Mouse (Mus musculus) hindbrain, embryonic 16.5 days (tissue): ENCODE results near the gene Gm12184. TPM values are rescaled to one million over a fixed set of nuclear protein-coding genes. Genes with fewer than 3 reads are reported as not detected.

ENCODE experiments used
- ATAC-seq: fragments of 200-750 bp; cut with Nextera tagmentation; 2 replicates; pipeline ENCODE4 v1.8.0; 2017; ENCODE audit warnings: moderate TSS enrichment, moderate library complexity
- H3K27ac ChIP-seq: fragments of 300-500 bp; sonication (generic); 2 replicates; pipeline ENCODE4 v1.5.1; 2014; ENCODE audit warnings: low read depth, mild to moderate bottlenecking, control low read depth, low read length, moderate library complexity
- H3K27me3 ChIP-seq: fragments of 300-500 bp; sonication (generic); replicated peaks from 2 replicates; pipeline ENCODE4 v1.6.1; 2014; ENCODE audit warnings: low read length; ENCODE audit not compliant: control insufficient read depth, insufficient read depth
- H3K36me3 ChIP-seq: fragments of 300-500 bp; sonication (generic); 2 replicates; pipeline ENCODE4 v1.6.1; 2014; ENCODE audit warnings: mild to moderate bottlenecking, low read length, moderate library complexity, mixed read lengths; ENCODE audit not compliant: control insufficient read depth, insufficient read depth
- H3K4me1 ChIP-seq: fragments of 300-500 bp; sonication (generic); 2 replicates; pipeline ENCODE4 v1.6.1; 2014; ENCODE audit warnings: low read depth, low read length; ENCODE audit not compliant: control insufficient read depth, insufficient read depth
- H3K4me2 ChIP-seq: fragments of 300-500 bp; sonication (generic); 2 replicates; pipeline ENCODE4 v1.6.1; 2014; ENCODE audit warnings: mild to moderate bottlenecking, low read length, control low read depth, moderate library complexity
- H3K4me3 ChIP-seq: fragments of 300-500 bp; sonication (generic); 2 replicates; pipeline ENCODE4 v1.5.1; 2014; ENCODE audit warnings: mild to moderate bottlenecking, low read length, control low read depth, moderate library complexity
- H3K9ac ChIP-seq: fragments of 300-500 bp; sonication (generic); 2 replicates; pipeline ENCODE4 v1.6.1; 2014; ENCODE audit warnings: low read depth, mild to moderate bottlenecking, control low read depth, low read length, moderate library complexity
- H3K9me3 ChIP-seq: fragments of 300-500 bp; sonication (generic); 2 replicates; pipeline ENCODE4 v1.6.1; 2014; ENCODE audit warnings: mild to moderate bottlenecking, low read length, moderate library complexity; ENCODE audit not compliant: control insufficient read depth
- WGBS: fragments of 180-500 bp; shearing (Covaris S2); extraction: QIAGEN DNeasy Blood & Tissue Kit; methylation state at CpG from one replicate; pipeline ENCODE4 v1.1.7; 2014; 5-methylcytosine and 5-hydroxymethylcytosine counted together
- polyA plus RNA-seq: library from polyadenylated mRNA; unstranded; fragments of >200 nt; fragmentation: Nextera tagmentation; extraction: Ambion mirVana; gene quantifications from 2 replicates; pipeline ENCODE4 v1.2.1, GENCODE M21; 2015

Gm12184 gene
- polyA plus RNA-seq, 1 experiment from 2014 or later, result 2.3 TPM

- Histone ChIP-seq H3K4me1 (peaks cover 3% of the 10 kb centered on the region), H3K27me3 (no peaks in the 10 kb centered on the region), H3K9ac (no peak overlapping the region), H3K27ac (no peak overlapping the region), H3K4me2 (no peak overlapping the region), H3K4me3 (no peak overlapping the region), H3K36me3 (peaks cover 60% of the 10 kb centered on the region), H3K9me3 (no peaks in the 10 kb centered on the region)
- 0 out of 2 replicates have a peak, but pooled peaks have one; percentile 34 for ATAC-seq
- 74% methylated on average over 16 of the region's 16 CpGs for WGBS
Observed at GRCm38 (mm10) chr11:48808737-48809433, 17.6 kb downstream of the Gm12184 start.

- H3K9me3 ChIP-seq, result no peaks in the 10 kb centered on the region
- H3K9ac ChIP-seq, result no peak overlapping the region
- H3K27me3 ChIP-seq, result no peaks in the 10 kb centered on the region
- peaks cover 3% of the 10 kb centered on the region; the same call in 1 of the 2 replicates for H3K4me1 ChIP-seq
- no peak overlapping the region for H3K4me2 ChIP-seq
- H3K27ac ChIP-seq, result no peak overlapping the region
- H3K36me3 ChIP-seq, result peaks cover 63% of the 10 kb centered on the region
- ATAC-seq, result no peak
- H3K4me3 ChIP-seq, result no peak overlapping the region
Observed at GRCm38 (mm10) chr11:48808304-48808646, 18.2 kb downstream of the Gm12184 start.

GRCm38 (mm10) chr11:48807563-48808303 is 18.7 kb downstream of the Gm12184 start:
- H3K4me3 ChIP-seq, result no peak overlapping the region
- ATAC-seq, result 0 out of 2 replicates have a peak, but pooled peaks have one; percentile 5
- no peak overlapping the region for H3K4me2 ChIP-seq
- H3K27me3 ChIP-seq, result no peaks in the 10 kb centered on the region
- WGBS, result 61% methylated on average over 14 of the region's 14 CpGs
- H3K27ac ChIP-seq, result no peak overlapping the region
- no peaks in the 10 kb centered on the region; the same call in 1 of the 2 replicates for H3K4me1 ChIP-seq
- H3K9me3 ChIP-seq, result no peaks in the 10 kb centered on the region
- no peak overlapping the region for H3K9ac ChIP-seq
- H3K36me3 ChIP-seq, result peaks cover 68% of the 10 kb centered on the region

- Histone ChIP-seq H3K27me3 (no peaks in the 10 kb centered on the region), H3K9me3 (no peaks in the 10 kb centered on the region), H3K4me2 (no peak overlapping the region), H3K9ac (no peak overlapping the region), H3K36me3 (peaks cover 71% of the 10 kb centered on the region), H3K27ac (no peak overlapping the region), H3K4me3 (no peak overlapping the region), H3K4me1 (peaks cover 5% of the 10 kb centered on the region)
- ATAC-seq, result 0 out of 2 replicates have a peak, but pooled peaks have one; percentile 21
- WGBS, result 64% methylated on average over 21 of the region's 21 CpGs
Observed at GRCm38 (mm10) chr11:48806856-48807562, 19.4 kb downstream of the Gm12184 start.

- Histone ChIP-seq H3K9me3 (no peaks in the 10 kb centered on the region), H3K36me3 (peaks cover 59% of the 10 kb centered on the region), H3K4me1 (peaks cover 16% of the 10 kb centered on the region), H3K27me3 (no peaks in the 10 kb centered on the region), H3K4me2 (no peak overlapping the region), H3K4me3 (no peak overlapping the region), H3K27ac (no peak overlapping the region), H3K9ac (no peak overlapping the region)
- ATAC-seq, result no peak
- WGBS, result 87% methylated on average over 2 of the region's 2 CpGs
Observed at GRCm38 (mm10) chr11:48804922-48805321, 21.5 kb downstream of the Gm12184 start.

GRCm38 (mm10) chr11:48803988-48804387 is 22.5 kb downstream of the Gm12184 start:
- H3K9me3 ChIP-seq, result no peaks in the 10 kb centered on the region
- WGBS, result 94% methylated on average over 2 of the region's 2 CpGs
- H3K4me1 ChIP-seq, result peaks cover 17% of the 10 kb centered on the region
- H3K4me3 ChIP-seq, result no peak overlapping the region
- no peaks in the 10 kb centered on the region for H3K27me3 ChIP-seq
- ATAC-seq, result no peak
- H3K4me2 ChIP-seq, result no peak overlapping the region
- H3K27ac ChIP-seq, result no peak overlapping the region
- H3K36me3 ChIP-seq, result peaks cover 54% of the 10 kb centered on the region
- no peak overlapping the region for H3K9ac ChIP-seq

GRCm38 (mm10) chr11:48801831-48802772 is 24.4 kb downstream of the Gm12184 start:
- Histone ChIP-seq H3K9ac (peak overlapping the region; percentile 80), H3K4me1 (peaks cover 29% of the 10 kb centered on the region), H3K27ac (no peak overlapping the region), H3K4me2 (peak overlapping the region; percentile 88), H3K36me3 (peaks cover 44% of the 10 kb centered on the region), H3K9me3 (no peaks in the 10 kb centered on the region), H3K4me3 (peak overlapping the region; percentile 81), H3K27me3 (no peaks in the 10 kb centered on the region)
- WGBS, result 79% methylated on average over 17 of the region's 17 CpGs
- no peak for ATAC-seq

- H3K27me3 ChIP-seq, result no peaks in the 10 kb centered on the region
- H3K27ac ChIP-seq, result peak within 1 kb of the TSS; percentile 96
- H3K36me3 ChIP-seq, result peaks cover 28% of the 10 kb centered on the region
- peaks cover 29% of the 10 kb centered on the region for H3K4me1 ChIP-seq
- peak within 1 kb of the TSS; percentile 81 for H3K4me3 ChIP-seq
- H3K9ac ChIP-seq, result peak within 1 kb of the TSS; percentile 80
- WGBS, result under 1% methylated on average over 47 of the region's 47 CpGs
- peak; percentile 95 for ATAC-seq
- peak within 1 kb of the TSS; percentile 88 for H3K4me2 ChIP-seq
- H3K9me3 ChIP-seq, result no peaks in the 10 kb centered on the region
Observed at GRCm38 (mm10) chr11:48799921-48800701, 26.3 kb downstream of the Gm12184 start, which contains the start of gene Rack1. Gene Rack1, plus strand, starts transcription at chr11:48800332.
